Mouse (Mus musculus): ENCODE measurements around the gene Neurog1. TPM values are rescaled to one million over a fixed set of nuclear protein-coding genes. Genes with fewer than 3 reads are reported as not detected.

Neurog1 gene
- polyA plus RNA-seq, 1 experiment from 2014 or later: not detected

Other genes with a start within 250 kb of the Neurog1 start
- gene H2afy, start 115.8 kb downstream of the Neurog1 start, polyA plus RNA-seq (2015; fragmentation: Nextera tagmentation; extraction: Ambion mirVana): 297 and 322 TPM in 2 replicates
- 4.1 and 4.5 TPM in 2 replicates for gene Tifab, start 73.3 kb downstream of the Neurog1 start, polyA plus RNA-seq (2015; fragmentation: Nextera tagmentation; extraction: Ambion mirVana)
- gene Cxcl14, start 44.4 kb upstream of the Neurog1 start, polyA plus RNA-seq (2015; fragmentation: Nextera tagmentation; extraction: Ambion mirVana): 7.9 and 9.9 TPM in 2 replicates
- not detected in 2 replicates for gene Gm3045, start 174.4 kb upstream of the Neurog1 start, polyA plus RNA-seq (2015; fragmentation: Nextera tagmentation; extraction: Ambion mirVana)
- 0.10 and 0.13 TPM in 2 replicates for gene Slc25a48, start 186.2 kb upstream of the Neurog1 start, polyA plus RNA-seq (2015; fragmentation: Nextera tagmentation; extraction: Ambion mirVana)
- not detected in 2 replicates for gene Il9, start 230.1 kb upstream of the Neurog1 start, polyA plus RNA-seq (2015; fragmentation: Nextera tagmentation; extraction: Ambion mirVana)